Mouse (Mus musculus) liver, adult 2 months (tissue): Measurements from ENCODE around the gene Mlana.

Experiments
- CTCF ChIP-seq: fragments of 200-500 bp; IDR thresholded peaks from 2 replicates; pipeline ENCODE4 v1.5.1; 2011; ENCODE audit warnings: low read depth, low read length, control low read depth
- POLR2A ChIP-seq: fragments of 200-500 bp; IDR thresholded peaks from 2 replicates; pipeline ENCODE4 v1.6.1; 2011; ENCODE audit warnings: low read length, control low read depth; ENCODE audit not compliant: insufficient read depth; ENCODE audit errors: extremely low read depth

- TF ChIP-seq CTCF (no peak), POLR2A (no peak)
These were observed 27.4 kb upstream of the Mlana start for GRCm38 (mm10) chr19:29670247-29670646.
